Mouse (Mus musculus): ENCODE measurements around the gene Dcxr. TPM values are rescaled to one million over a fixed set of nuclear protein-coding genes. Genes with fewer than 3 reads are reported as not detected.

The Dcxr gene
- total and polyA plus RNA-seq, 2 experiments from 2014 or later = 11.2 to 13.2 TPM

- Histone ChIP-seq H3K9me3 (ENCODE audit: low read length) (no peaks in the 10 kb centered on the region), H3K4me2 (ENCODE audit: low read depth) (peak within 1 kb of the TSS; percentile 91), H3K4me3 (ENCODE audit: low read depth, low read length) (peak within 1 kb of the TSS; percentile 71), H3K27ac (ENCODE audit: low read depth, low read length) (peak within 1 kb of the TSS; percentile 64; the same call in 1 of the 2 replicates), H3K36me3 (ENCODE audit: insufficient read depth) (peaks cover 42% of the 10 kb centered on the region), H3K4me1 (ENCODE audit: insufficient read depth) (no peaks in the 10 kb centered on the region; the same call in 1 of the 2 replicates), H3K9ac (peak within 1 kb of the TSS; percentile 74), H3K27me3 (ENCODE audit: insufficient read depth, low read length) (no peaks in the 10 kb centered on the region)
- DNase-seq (peak; percentile 88), ATAC-seq (peak; percentile 89)
- WGBS = 2% methylated on average over 89 of the region's 90 CpGs
- no peak for TF ChIP-seq CTCF (IDR thresholded peaks at IDR 0.05; ENCODE audit: low read depth)
Observed at GRCm38 (mm10) chr11:120721124-120722066, 5.7 kb downstream of the Dcxr start, which contains the start of gene Rac3. Gene Rac3 (plus strand): TSS chr11:120721470.

- WGBS = 10% methylated on average over 17 of the region's 17 CpGs
- Histone ChIP-seq H3K36me3 (ENCODE audit: insufficient read depth) (peaks cover 51% of the 10 kb centered on the region), H3K27ac (ENCODE audit: low read depth, low read length) (no peak overlapping the region), H3K9me3 (ENCODE audit: low read length) (no peaks in the 10 kb centered on the region), H3K9ac (peak overlapping the region; percentile 74), H3K27me3 (ENCODE audit: insufficient read depth, low read length) (no peaks in the 10 kb centered on the region), H3K4me2 (ENCODE audit: low read depth) (peak overlapping the region; percentile 91), H3K4me3 (ENCODE audit: low read depth, low read length) (peak overlapping the region; percentile 71), H3K4me1 (ENCODE audit: insufficient read depth) (no peaks in the 10 kb centered on the region; the same call in 1 of the 2 replicates)
- TF ChIP-seq CTCF (IDR thresholded peaks at IDR 0.05; ENCODE audit: low read depth) = peak; percentile 96
- ATAC-seq (peak; percentile 61), DNase-seq (peak; percentile 94)
Observed at GRCm38 (mm10) chr11:120720450-120720849, 6.6 kb downstream of the Dcxr start.

GRCm38 (mm10) chr11:120719841-120720376 lies 7.2 kb downstream of the Dcxr start:
- H3K4me3 ChIP-seq (ENCODE audit: low read depth, low read length) = no peak overlapping the region
- H3K36me3 ChIP-seq (ENCODE audit: insufficient read depth) = peaks cover 53% of the 10 kb centered on the region
- H3K27me3 ChIP-seq (ENCODE audit: insufficient read depth, low read length) = no peaks in the 10 kb centered on the region
- ATAC-seq (no peak), DNase-seq (no peak)
- no peak overlapping the region for H3K27ac ChIP-seq (ENCODE audit: low read depth, low read length)
- no peak overlapping the region for H3K4me2 ChIP-seq (ENCODE audit: low read depth)
- no peak for TF ChIP-seq CTCF (IDR thresholded peaks at IDR 0.05; ENCODE audit: low read depth)
- H3K9me3 ChIP-seq (ENCODE audit: low read length) = no peaks in the 10 kb centered on the region
- WGBS = 86% methylated on average over 13 of the region's 13 CpGs
- H3K9ac ChIP-seq = no peak overlapping the region
- H3K4me1 ChIP-seq (ENCODE audit: insufficient read depth) = peaks cover under 1% of the 10 kb centered on the region; the same call in 1 of the 2 replicates

GRCm38 (mm10) chr11:120719242-120719641 lies 7.8 kb downstream of the Dcxr start:
- DNase-seq (no peak), ATAC-seq (no peak)
- no peak overlapping the region for H3K4me3 ChIP-seq (ENCODE audit: low read depth, low read length)
- WGBS = 91% methylated on average over 9 of the region's 9 CpGs
- no peak overlapping the region for H3K4me2 ChIP-seq (ENCODE audit: low read depth)
- H3K9ac ChIP-seq = no peak overlapping the region
- no peak overlapping the region for H3K27ac ChIP-seq (ENCODE audit: low read depth, low read length)
- no peaks in the 10 kb centered on the region for H3K9me3 ChIP-seq (ENCODE audit: low read length)
- H3K27me3 ChIP-seq (ENCODE audit: insufficient read depth, low read length) = no peaks in the 10 kb centered on the region
- H3K4me1 ChIP-seq (ENCODE audit: insufficient read depth) = peaks cover 7% of the 10 kb centered on the region; the same call in 1 of the 2 replicates
- peaks cover 53% of the 10 kb centered on the region for H3K36me3 ChIP-seq (ENCODE audit: insufficient read depth)
- no peak for TF ChIP-seq CTCF (IDR thresholded peaks at IDR 0.05; ENCODE audit: low read depth)

GRCm38 (mm10) chr11:120715131-120715530 lies 11.9 kb downstream of the Dcxr start:
- WGBS = 90% methylated on average over 9 of the region's 9 CpGs
- Histone ChIP-seq H3K4me2 (ENCODE audit: low read depth) (0 out of 2 replicates have a peak overlapping the region, but pooled peaks have one; percentile 98), H3K4me3 (ENCODE audit: low read depth, low read length) (no peak overlapping the region), H3K4me1 (ENCODE audit: insufficient read depth) (peaks cover 16% of the 10 kb centered on the region; the same call in 1 of the 2 replicates), H3K9me3 (ENCODE audit: low read length) (no peaks in the 10 kb centered on the region), H3K36me3 (ENCODE audit: insufficient read depth) (peaks cover 48% of the 10 kb centered on the region), H3K27ac (ENCODE audit: low read depth, low read length) (no peak overlapping the region), H3K27me3 (ENCODE audit: insufficient read depth, low read length) (no peaks in the 10 kb centered on the region), H3K9ac (no peak overlapping the region)
- TF ChIP-seq CTCF (IDR thresholded peaks at IDR 0.05; ENCODE audit: low read depth) = no peak
- DNase-seq (no peak), ATAC-seq (no peak)

- Histone ChIP-seq H3K27ac (ENCODE audit: low read depth, low read length) (no peak overlapping the region), H3K9ac (peak overlapping the region; percentile 64), H3K9me3 (ENCODE audit: low read length) (no peaks in the 10 kb centered on the region), H3K36me3 (ENCODE audit: insufficient read depth) (peaks cover 50% of the 10 kb centered on the region), H3K4me3 (ENCODE audit: low read depth, low read length) (peak overlapping the region; percentile 54), H3K4me1 (ENCODE audit: insufficient read depth) (peaks cover 16% of the 10 kb centered on the region; the same call in 1 of the 2 replicates), H3K27me3 (ENCODE audit: insufficient read depth, low read length) (no peaks in the 10 kb centered on the region), H3K4me2 (ENCODE audit: low read depth) (peak overlapping the region; percentile 98)
- WGBS = 61% methylated on average over 10 of the region's 10 CpGs
- DNase-seq = no peak
- no peak for ATAC-seq
- TF ChIP-seq CTCF (IDR thresholded peaks at IDR 0.05; ENCODE audit: low read depth) = no peak
Observed at GRCm38 (mm10) chr11:120714546-120714945, 12.5 kb downstream of the Dcxr start.
